Mouse (Mus musculus) E14TG2a.4 (cell line): Measurements from ENCODE around the gene Lmnb2.

Experiments used
- CTCF ChIP-seq: conservative IDR thresholded peaks from 2 replicates; pipeline ENCODE4 v1.5.1; 2014; ENCODE audit warnings: low read length
- NANOG ChIP-seq: IDR thresholded peaks from 2 replicates; pipeline ENCODE4 v1.6.1; 2014; ENCODE audit warnings: borderline replicate concordance, low read length, mixed read lengths
- POU5F1 ChIP-seq: IDR thresholded peaks from 2 replicates; pipeline ENCODE4 v1.6.1; 2014; ENCODE audit warnings: low read length, borderline replicate concordance

- TF ChIP-seq CTCF: no peak
- no peak for TF ChIP-seq POU5F1
- no peak for TF ChIP-seq NANOG
Measured at GRCm38 (mm10) chr10:80917336-80917778, 688 bp downstream of the Lmnb2 start.
